Mouse (Mus musculus) bone marrow macrophage, adult 2 months (primary cell): ENCODE measurements at regions not wholly inside any gene's neighbourhood (a gene's known extent, or its start where the extent isn't known, plus 50 kb on each side); places are given as distances from the start of the nearest gene placed in this dataset.

Source experiments
- CTCF ChIP-seq: IDR thresholded peaks from 2 replicates; pipeline ENCODE4 v1.5.1; 2012; ENCODE audit warnings: low read depth, mild to moderate bottlenecking, low read length, moderate library complexity
- POLR2A ChIP-seq: IDR thresholded peaks from 2 replicates; pipeline ENCODE4 v1.6.1; 2012; ENCODE audit warnings: mild to moderate bottlenecking, low read depth, low read length, borderline replicate concordance

DNA sequence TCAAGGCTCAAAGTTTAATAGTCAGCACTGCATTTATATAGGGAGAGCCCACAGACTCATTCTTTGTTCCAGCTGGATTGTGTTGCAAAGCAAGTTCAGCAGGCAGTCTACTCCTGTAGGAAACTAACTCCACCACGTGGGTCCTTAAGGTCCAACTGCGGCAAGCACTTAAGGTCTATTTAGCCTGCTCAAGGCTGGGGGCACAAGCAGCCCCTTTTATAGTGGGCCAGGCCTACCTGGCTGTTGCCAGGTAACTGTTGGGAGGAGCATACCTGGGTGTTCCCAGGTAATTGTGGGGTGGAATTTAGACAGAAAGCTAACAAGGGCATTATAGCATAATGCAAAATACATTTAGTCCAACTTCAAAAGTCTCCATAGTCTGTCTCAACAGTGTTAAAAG lies 126.5 kb downstream of the Emp1 start:
- TF ChIP-seq CTCF (no peak), POLR2A (no peak)
